Mouse (Mus musculus) thymus, adult 2 months (tissue): ENCODE measurements around the gene Rsrc2. TPM values are rescaled to one million over a fixed set of nuclear protein-coding genes. Genes with fewer than 3 reads are reported as not detected.

ENCODE experiments used
- DNase-seq: peaks from one replicate; pipeline ENCODE4 v3.0.0; 2021
- H3K27ac ChIP-seq: fragments of 200-500 bp; 2 replicates; pipeline ENCODE4 v1.5.1; 2012; ENCODE audit warnings: low read length, control low read depth; ENCODE audit not compliant: control insufficient read depth, insufficient read depth
- H3K27me3 ChIP-seq: fragments of 200-500 bp; 2 replicates; pipeline ENCODE4 v1.6.1; 2012; ENCODE audit warnings: mild to moderate bottlenecking, low read length, moderate library complexity, mixed read lengths; ENCODE audit not compliant: control insufficient read depth, insufficient read depth
- H3K36me3 ChIP-seq: fragments of 200-500 bp; 2 replicates; pipeline ENCODE4 v1.6.1; 2012; ENCODE audit warnings: mild to moderate bottlenecking, low read length, moderate library complexity; ENCODE audit not compliant: control insufficient read depth, insufficient read depth
- H3K4me1 ChIP-seq: fragments of 200-500 bp; replicated peaks from 2 replicates; pipeline ENCODE4 v1.6.1; 2012; ENCODE audit warnings: low read length; ENCODE audit not compliant: control insufficient read depth, insufficient read depth
- H3K4me3 ChIP-seq: fragments of 200-500 bp; 2 replicates; pipeline ENCODE4 v1.5.1; 2012; ENCODE audit warnings: mild to moderate bottlenecking, low read length, control low read depth, moderate library complexity; ENCODE audit not compliant: control insufficient read depth, insufficient read depth
- CTCF ChIP-seq: fragments of 200-500 bp; IDR thresholded peaks from 2 replicates; pipeline ENCODE4 v1.5.1; 2012; ENCODE audit warnings: mild to moderate bottlenecking, control low read depth, low read length, moderate library complexity, borderline replicate concordance; ENCODE audit not compliant: control insufficient read depth, poor library complexity, insufficient read depth; ENCODE audit errors: extremely low read depth
- POLR2A ChIP-seq: fragments of 200-500 bp; IDR thresholded peaks from 2 replicates; pipeline ENCODE4 v1.6.1; 2012; ENCODE audit warnings: mild to moderate bottlenecking, low read length, control low read depth, moderate library complexity; ENCODE audit not compliant: control insufficient read depth, poor library complexity, insufficient read depth; ENCODE audit errors: extremely low read depth
- WGBS: fragments of 180-500 bp; shearing (Covaris S2); methylation state at CpG from one replicate; pipeline ENCODE4 v1.1.7; 2018; 5-methylcytosine and 5-hydroxymethylcytosine counted together
- polyA plus RNA-seq: library from polyadenylated mRNA; depleted of rRNA; stranded (reverse); fragments of >200 nt; gene quantifications from 2 replicates; pipeline ENCODE4 v1.2.3, GENCODE M21; 2012

Rsrc2 gene
- polyA plus RNA-seq, 1 experiment: 22.6 TPM

DNA sequence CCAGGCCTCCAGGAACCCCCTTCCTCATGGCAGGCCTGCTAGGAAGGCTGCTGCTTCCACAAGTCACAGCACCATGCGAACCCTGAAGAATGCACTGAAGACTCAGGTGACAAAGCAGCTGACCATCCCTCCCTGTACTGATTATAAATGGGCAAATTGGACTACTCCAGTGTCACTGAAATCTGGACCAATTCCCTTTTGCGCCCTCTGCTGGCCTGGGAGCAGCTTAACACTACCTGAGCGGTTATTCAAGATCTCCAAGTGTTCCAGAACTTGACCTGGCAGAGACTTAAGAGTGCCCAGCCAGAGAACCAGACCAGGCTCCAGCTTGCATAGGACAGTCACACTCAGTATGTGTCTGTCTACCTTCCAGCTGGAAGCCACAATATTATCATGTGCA is 50.0 kb downstream of the Rsrc2 start:
- no peak overlapping the region for H3K27ac ChIP-seq
- no peaks in the 10 kb centered on the region for H3K4me1 ChIP-seq
- H3K4me3 ChIP-seq: no peak overlapping the region
- TF ChIP-seq CTCF (peak; percentile 54; the same call in 1 of the 2 replicates), POLR2A (no peak)
- DNase-seq: peak; percentile 70
- H3K27me3 ChIP-seq: no peaks in the 10 kb centered on the region
- peaks cover 40% of the 10 kb centered on the region for H3K36me3 ChIP-seq
- 47% methylated on average over 3 of the region's 3 CpGs for WGBS

DNA sequence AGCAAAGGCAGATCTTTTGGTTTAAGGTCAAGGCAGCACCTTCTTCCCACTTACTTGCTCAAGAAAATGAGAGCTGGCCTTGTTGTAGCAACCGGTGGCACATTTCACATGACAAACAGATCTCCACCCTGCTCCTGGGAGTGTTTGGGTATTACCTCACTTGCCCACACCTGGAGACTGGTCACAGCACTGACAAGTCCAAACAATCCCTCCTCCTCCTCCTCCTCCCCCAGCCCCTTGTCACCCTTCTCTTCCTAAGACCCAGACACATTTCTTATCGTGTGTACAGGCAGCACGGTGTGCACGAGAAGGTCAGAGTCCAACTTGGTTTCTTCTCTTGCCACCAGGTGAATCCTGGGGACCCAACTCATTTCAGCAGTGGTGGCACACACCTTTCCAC is 52.3 kb downstream of the Rsrc2 start:
- no peak overlapping the region for H3K27ac ChIP-seq
- H3K4me3 ChIP-seq: no peak overlapping the region
- H3K27me3 ChIP-seq: no peaks in the 10 kb centered on the region
- TF ChIP-seq CTCF (no peak), POLR2A (no peak)
- no peaks in the 10 kb centered on the region for H3K4me1 ChIP-seq
- whole genome bisulfite sequencing: 75% methylated on average over 4 of the region's 4 CpGs
- no peak for DNase-seq
- peaks cover 17% of the 10 kb centered on the region for H3K36me3 ChIP-seq

DNA sequence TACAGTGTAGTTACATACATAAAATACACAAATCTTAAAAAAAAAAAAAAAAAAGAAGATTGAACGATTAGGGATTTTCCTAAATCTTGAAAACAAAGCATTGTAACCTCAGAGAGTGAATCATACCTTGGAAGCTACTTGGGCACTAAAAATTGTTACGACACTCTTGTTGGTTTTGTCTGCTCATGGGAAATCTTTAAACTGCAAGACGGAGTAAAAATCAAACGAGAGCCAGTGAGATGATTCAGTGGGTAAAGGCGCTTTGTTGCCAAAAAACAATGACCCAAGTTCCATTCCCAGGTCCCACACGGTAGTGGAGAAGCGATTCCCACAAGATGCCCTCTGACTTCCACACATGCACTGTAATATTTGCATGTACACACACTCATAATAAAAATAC is 53.0 kb downstream of the Rsrc2 start:
- WGBS: 90% methylated on average over 7 of the region's 7 CpGs
- H3K4me3 ChIP-seq: no peak overlapping the region
- peaks cover 16% of the 10 kb centered on the region for H3K36me3 ChIP-seq
- DNase-seq: no peak
- H3K4me1 ChIP-seq: no peaks in the 10 kb centered on the region
- H3K27ac ChIP-seq: no peak overlapping the region
- TF ChIP-seq CTCF (no peak), POLR2A (no peak)
- no peaks in the 10 kb centered on the region for H3K27me3 ChIP-seq

DNA sequence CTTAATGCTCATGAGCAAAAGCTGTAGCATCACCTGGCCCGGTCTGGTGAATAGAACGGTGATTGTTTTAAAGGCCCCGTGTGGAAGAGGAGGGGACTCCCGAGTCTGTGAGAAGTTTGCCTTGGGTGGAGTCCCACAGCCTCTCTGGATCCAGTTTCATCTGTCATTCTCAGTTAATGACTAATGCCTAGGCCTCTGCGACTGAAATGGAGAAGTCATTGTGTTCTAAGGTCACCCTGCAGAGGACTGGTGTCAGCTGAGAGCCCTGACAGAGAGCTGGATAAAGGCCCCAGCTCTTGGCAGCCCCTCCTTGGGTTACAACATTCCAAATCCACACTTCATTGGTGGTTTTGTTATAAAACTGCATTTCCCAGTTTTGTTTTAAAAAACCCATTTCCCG is 54.7 kb downstream of the Rsrc2 start:
- no peak overlapping the region for H3K27ac ChIP-seq
- no peaks in the 10 kb centered on the region for H3K4me1 ChIP-seq
- TF ChIP-seq CTCF (no peak), POLR2A (no peak)
- no peaks in the 10 kb centered on the region for H3K36me3 ChIP-seq
- WGBS: 74% methylated on average over 6 of the region's 6 CpGs
- no peak overlapping the region for H3K4me3 ChIP-seq
- DNase-seq: no peak
- no peaks in the 10 kb centered on the region for H3K27me3 ChIP-seq

DNA sequence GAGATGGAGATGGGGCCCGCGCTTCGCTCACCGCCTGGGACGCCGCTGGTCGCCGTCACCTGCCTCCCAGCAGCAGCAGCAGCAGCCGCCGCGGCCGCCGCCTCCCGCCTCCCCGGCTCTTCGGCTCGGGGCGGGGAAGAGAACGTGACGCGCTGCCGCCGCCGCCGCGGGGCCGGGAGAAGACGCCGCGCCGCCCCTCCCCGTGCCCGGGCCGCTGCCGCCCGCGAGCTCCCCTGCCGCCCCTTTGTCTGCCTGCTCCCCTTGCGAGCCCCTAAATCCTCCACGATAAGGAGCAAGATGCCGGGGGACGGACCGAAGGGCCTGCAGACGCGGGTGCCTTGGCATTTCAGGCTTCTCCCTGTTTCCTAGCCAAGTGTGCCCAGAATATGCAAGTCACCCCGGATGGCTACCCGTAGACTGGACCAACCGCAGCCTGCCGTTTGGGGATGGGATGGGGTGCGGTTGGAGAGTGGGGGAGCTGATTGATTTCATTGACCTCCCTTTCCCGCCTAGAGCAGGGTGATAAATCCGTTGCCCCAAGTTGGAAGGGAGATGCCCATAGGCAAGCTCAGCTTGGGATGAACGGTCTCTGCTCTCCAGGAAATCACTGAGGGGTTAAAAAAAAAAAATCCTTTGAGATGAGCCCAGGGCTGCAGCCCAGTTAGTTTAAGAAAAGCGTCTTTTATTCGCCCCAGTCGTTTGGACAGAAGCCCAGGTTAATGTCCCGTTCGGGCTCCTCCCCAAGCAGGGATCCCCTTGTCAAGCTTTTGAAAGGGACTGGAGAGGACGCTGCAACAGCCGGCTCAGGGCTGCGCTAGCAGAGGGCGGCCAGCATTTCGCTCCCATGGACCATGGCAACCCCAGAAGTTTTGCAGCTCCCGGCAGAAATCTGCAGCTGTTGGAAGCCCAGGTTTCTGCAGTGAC is 64.7 kb downstream of the Rsrc2 start, which contains the start of gene Clip1:
Gene Clip1, minus strand, starts transcription at position 398 of the 924 bp plus-strand sequence.
- no peak for DNase-seq
- no peaks in the 10 kb centered on the region for H3K36me3 ChIP-seq
- 3% methylated on average over 55 of the region's 64 CpGs for WGBS
- no peaks in the 10 kb centered on the region for H3K27me3 ChIP-seq
- TF ChIP-seq POLR2A (peak; percentile 58; the same call in 1 of the 2 replicates), CTCF (no peak)
- peaks cover 19% of the 10 kb centered on the region for H3K4me1 ChIP-seq
- H3K27ac ChIP-seq: peak within 1 kb of the TSS; percentile 6; the same call in 1 of the 2 replicates
- H3K4me3 ChIP-seq: peak within 1 kb of the TSS; percentile 99

DNA sequence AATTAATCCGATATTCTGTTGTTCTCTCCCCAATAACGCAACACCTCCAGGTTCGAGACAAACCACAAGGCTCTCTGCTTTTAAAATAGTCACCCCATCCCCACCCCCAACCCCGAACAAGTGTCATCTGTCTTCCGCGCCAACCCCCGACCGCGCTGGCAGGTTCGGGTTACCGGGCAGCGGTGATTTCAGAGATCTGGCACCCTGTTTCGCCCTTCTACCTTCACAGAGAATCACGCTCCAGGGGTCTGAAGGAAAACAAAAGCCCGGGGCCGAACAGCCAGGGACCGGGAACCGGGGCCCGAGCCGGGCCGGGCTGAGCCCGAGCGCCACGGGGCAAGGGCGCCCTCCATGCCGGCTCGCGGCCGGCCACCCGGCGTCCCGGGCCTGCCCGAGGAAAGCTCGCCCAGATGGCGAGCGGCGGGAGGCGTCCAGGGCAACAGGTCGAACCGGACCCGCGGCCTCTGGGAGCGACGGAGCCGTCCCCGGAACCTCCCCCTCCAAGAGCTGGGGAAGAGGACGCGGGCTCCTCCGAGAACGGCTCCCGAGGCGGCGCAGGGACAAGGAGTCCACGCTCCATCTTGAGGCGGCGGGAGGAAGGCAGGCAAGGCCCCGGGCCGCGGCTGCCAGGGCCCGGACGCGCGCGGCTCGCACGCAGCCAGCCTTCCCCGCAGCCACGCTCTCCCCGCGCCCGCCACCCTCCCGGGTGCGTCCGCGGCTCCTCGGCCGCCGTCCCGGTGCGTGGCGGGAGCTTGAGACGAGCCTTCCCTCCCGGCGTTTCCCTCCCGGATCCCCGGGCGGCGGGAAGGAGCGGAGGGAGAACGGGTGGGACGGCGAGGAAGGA is 65.6 kb downstream of the Rsrc2 start:
- Histone ChIP-seq H3K36me3 (no peaks in the 10 kb centered on the region), H3K27ac (peak overlapping the region; percentile 6; the same call in 1 of the 2 replicates), H3K4me3 (peak overlapping the region; percentile 99), H3K27me3 (no peaks in the 10 kb centered on the region), H3K4me1 (peaks cover 19% of the 10 kb centered on the region)
- peak; percentile 61 for DNase-seq
- WGBS: under 1% methylated on average over 91 of the region's 92 CpGs
- TF ChIP-seq CTCF (0 out of 2 replicates have a peak, but pooled peaks have one; percentile 23), POLR2A (no peak)
